Mouse (Mus musculus): ENCODE data around the gene Coil.
"Not testable (repeated sequence)": the region's sequence is repeated elsewhere in the genome, so short reads cannot be mapped to it uniquely, and the experiment has no call there.

Gene Coil

DNA sequence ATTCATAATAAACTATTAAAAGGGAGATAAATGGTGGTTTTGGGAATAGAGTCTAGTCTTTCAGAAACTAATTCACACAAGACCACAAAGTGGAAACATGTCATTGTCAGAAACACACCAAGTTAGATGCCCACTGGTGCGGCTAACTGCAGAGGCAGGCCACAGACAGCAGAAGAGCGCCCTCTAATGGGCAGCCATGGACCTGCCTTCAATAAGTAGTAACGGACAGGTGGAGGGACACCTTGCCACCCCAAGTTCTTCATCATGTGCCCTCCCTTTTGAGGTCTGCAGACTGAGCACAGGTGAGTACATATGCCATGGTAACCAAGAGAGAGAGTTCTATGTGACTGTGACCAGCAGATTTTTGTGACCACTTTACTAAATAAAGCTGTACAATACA lies 69.3 kb downstream of the Coil start:
- DNase-seq (ENCODE audit: low read depth, low spot score) = no peak

DNA sequence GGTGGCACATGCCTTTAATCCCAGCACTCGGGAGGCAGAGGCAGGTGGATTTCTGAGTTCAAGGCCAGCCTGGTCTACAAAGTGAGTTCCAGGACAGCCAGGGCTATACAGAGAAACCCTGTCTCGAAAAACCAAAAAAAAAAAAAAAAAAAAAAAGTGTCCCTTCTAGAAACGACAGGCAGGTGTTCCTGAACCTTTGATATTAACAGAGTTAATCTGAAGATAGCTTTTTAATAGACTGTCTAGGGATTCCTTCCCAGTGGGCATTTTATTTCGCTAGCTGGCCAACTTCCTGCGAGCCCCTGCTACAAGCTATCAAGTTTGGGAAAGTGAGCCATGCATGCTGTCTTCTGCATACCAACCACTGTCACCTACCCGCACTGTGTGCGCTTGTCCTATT lies 71.0 kb downstream of the Coil start:
- not testable (repeated sequence) for DNase-seq (ENCODE audit: low read depth, low spot score)

Data from forelimb bud, embryonic 11.5 days (tissue).